Mouse (Mus musculus) neural tube, embryonic 14.5 days (tissue): ENCODE results near the gene Cfl2. TPM values are rescaled to one million over a fixed set of nuclear protein-coding genes. Genes with fewer than 3 reads are reported as not detected.
"Not testable (repeated sequence)": the region's sequence is repeated elsewhere in the genome, so short reads cannot be mapped to it uniquely, and the experiment has no call there.

Experiments used
- ATAC-seq: fragments of 200-750 bp; cut with Nextera tagmentation; 2 replicates; pipeline ENCODE4 v1.8.0; 2017; ENCODE audit warnings: low read depth, mild to moderate bottlenecking, moderate TSS enrichment, moderate library complexity
- H3K27ac ChIP-seq: fragments of 300-500 bp; sonication (generic); 2 replicates; pipeline ENCODE4 v1.5.1; 2014; ENCODE audit warnings: low read depth, mild to moderate bottlenecking, control low read depth, low read length, moderate library complexity, mixed read lengths
- H3K27me3 ChIP-seq: fragments of 300-500 bp; sonication (generic); 2 replicates; pipeline ENCODE4 v1.6.1; 2014; ENCODE audit warnings: low read length; ENCODE audit not compliant: control insufficient read depth, insufficient read depth
- H3K36me3 ChIP-seq: fragments of 300-500 bp; sonication (generic); 2 replicates; pipeline ENCODE4 v1.6.1; 2014; ENCODE audit warnings: low read length, mixed read lengths; ENCODE audit not compliant: control insufficient read depth, insufficient read depth
- H3K4me1 ChIP-seq: fragments of 300-500 bp; sonication (generic); 2 replicates; pipeline ENCODE4 v1.6.1; 2014; ENCODE audit warnings: low read length; ENCODE audit not compliant: control insufficient read depth, insufficient read depth
- H3K4me2 ChIP-seq: fragments of 300-500 bp; sonication (generic); 2 replicates; pipeline ENCODE4 v1.6.1; 2014; ENCODE audit warnings: mild to moderate bottlenecking, low read depth, low read length, control low read depth
- H3K4me3 ChIP-seq: fragments of 300-500 bp; sonication (generic); 2 replicates; pipeline ENCODE4 v1.5.1; 2014; ENCODE audit warnings: low read depth, low read length, control low read depth, mixed read lengths
- H3K9ac ChIP-seq: fragments of 300-500 bp; sonication (generic); replicated peaks from 2 replicates; pipeline ENCODE4 v1.6.1; 2014; ENCODE audit warnings: low read depth, mild to moderate bottlenecking, control low read depth, low read length, mixed read lengths
- H3K9me3 ChIP-seq: fragments of 300-500 bp; sonication (generic); 2 replicates; pipeline ENCODE4 v1.6.1; 2016; ENCODE audit warnings: low read length; ENCODE audit not compliant: control insufficient read depth
- WGBS: fragments of 180-500 bp; shearing (Covaris S2); extraction: QIAGEN DNeasy Blood & Tissue Kit; methylation state at CpG from one replicate; pipeline ENCODE4 v1.1.7; 2014; 5-methylcytosine and 5-hydroxymethylcytosine counted together
- polyA plus RNA-seq: library from polyadenylated mRNA; unstranded; fragments of >200 nt; fragmentation: Nextera tagmentation; extraction: Ambion mirVana; gene quantifications from 2 replicates; pipeline ENCODE4 v1.2.1, GENCODE M21; 2014

The Cfl2 gene
- 353 and 356 TPM in 2 replicates for polyA plus RNA-seq

DNA sequence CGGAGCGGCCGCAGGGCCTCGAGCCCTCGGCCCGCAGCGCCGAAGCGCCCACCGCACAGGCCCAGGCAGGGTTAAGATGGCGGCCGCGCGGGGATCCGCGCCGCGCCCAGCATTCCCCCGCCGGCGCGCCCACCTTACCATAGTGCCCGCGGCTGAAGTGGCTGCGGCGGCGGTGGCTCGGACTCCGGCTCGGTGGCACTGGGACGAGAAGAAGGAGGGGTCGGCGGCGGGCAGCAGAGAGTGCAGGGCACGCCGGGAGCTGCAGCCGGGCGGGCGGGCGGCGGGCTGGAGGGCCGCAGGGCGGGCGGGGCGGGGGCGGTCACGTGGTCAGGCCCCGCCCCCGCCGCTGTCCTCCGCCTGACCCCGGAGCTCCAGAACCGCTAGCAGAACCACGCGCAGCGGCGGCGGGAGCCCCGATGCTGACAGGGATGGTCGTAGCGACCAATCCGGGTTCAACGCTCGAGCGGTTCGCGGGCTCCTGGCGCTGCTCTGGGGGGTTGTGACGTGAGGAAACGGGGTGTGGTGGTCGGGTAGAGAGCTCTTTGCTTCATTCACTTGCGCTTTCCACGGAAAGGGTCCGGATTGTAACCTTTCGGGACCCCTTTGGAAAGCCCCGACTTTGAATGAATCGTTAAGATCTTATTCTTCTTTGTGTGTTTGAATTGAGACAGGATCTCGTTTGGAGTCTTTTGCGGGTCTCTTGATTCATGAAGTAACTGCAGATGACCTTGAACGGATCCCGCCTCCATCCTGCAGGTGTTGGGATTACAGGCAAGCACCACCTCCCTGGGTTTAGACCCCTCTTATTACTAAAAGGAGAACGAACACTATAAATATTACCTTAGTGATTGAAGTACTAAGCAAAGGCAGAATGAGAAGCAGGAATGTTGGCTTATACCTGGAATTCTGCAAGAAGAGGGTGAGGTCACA is at the start of gene Cfl2:
TSS of gene Cfl2 (minus strand) at position 272 of the 930 bp plus-strand sequence.
- Histone ChIP-seq H3K4me1 (peaks cover 12% of the 10 kb centered on the region; the same call in 1 of the 2 replicates), H3K4me2 (peak within 1 kb of the TSS; percentile 77), H3K27me3 (no peaks in the 10 kb centered on the region), H3K27ac (peak within 1 kb of the TSS; percentile 97), H3K4me3 (peak within 1 kb of the TSS; percentile 69), H3K9ac (peak within 1 kb of the TSS; percentile 99), H3K36me3 (no peaks in the 10 kb centered on the region; the same call in 1 of the 2 replicates), H3K9me3 (no peaks in the 10 kb centered on the region)
- under 1% methylated on average over 70 of the region's 82 CpGs for WGBS
- peak; percentile 93 for ATAC-seq

DNA sequence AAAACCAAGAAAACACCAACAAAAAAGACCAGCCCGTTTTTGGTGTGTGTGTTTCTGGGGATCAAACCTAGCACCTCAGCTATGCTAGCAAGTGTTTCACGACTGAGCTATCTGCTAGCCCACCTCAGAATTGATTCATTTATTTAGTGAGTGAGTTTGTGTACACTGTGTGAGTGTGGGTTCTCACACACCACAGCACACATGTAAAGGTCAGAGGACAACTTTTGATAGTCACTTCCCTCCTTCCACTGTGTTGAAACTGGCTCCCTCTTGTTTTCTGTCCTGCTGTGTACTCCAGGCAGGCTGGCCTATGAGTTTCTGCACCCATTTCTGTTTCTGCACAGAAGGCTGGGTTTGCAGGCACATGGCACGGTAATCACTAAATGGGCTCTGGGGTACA is 47.7 kb upstream of the Cfl2 start:
- H3K27me3 ChIP-seq = no peaks in the 10 kb centered on the region
- 94% methylated on average over 3 of the region's 3 CpGs for WGBS
- no peak overlapping the region for H3K4me3 ChIP-seq
- H3K9ac ChIP-seq = no peak overlapping the region
- no peak overlapping the region for H3K27ac ChIP-seq
- H3K4me1 ChIP-seq = no peaks in the 10 kb centered on the region
- no peak for ATAC-seq
- H3K4me2 ChIP-seq = no peak overlapping the region
- H3K36me3 ChIP-seq = 0 out of 2 replicates have a peak, but pooled peaks cover 7% of the 10 kb centered on the region
- no peaks in the 10 kb centered on the region for H3K9me3 ChIP-seq

DNA sequence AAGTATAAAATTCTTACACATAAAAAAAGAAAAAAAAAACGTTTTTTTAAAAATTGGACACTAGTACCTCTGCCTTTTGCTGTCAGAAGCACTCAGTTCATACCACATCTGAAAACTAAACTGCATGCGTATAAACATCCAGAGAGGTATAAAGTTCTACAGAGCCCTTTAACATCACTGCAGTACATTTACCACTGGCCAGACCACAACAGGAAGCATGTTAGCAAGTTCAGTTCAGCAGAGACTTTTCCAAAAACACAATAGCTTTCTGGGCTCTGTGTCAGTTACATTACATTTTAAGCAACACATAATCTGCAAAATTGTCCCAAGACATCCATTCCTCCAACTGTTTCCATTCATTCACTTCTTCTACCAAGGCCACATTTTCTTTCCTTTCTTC is 29.9 kb upstream of the Cfl2 start:
- ATAC-seq, H3K4me3 ChIP-seq, H3K27ac ChIP-seq, H3K9me3 ChIP-seq, H3K36me3 ChIP-seq, H3K9ac ChIP-seq, H3K27me3 ChIP-seq, H3K4me2 ChIP-seq, H3K4me1 ChIP-seq: not testable (repeated sequence)
- WGBS = 39% methylated on average over 1 of the region's 2 CpGs

DNA sequence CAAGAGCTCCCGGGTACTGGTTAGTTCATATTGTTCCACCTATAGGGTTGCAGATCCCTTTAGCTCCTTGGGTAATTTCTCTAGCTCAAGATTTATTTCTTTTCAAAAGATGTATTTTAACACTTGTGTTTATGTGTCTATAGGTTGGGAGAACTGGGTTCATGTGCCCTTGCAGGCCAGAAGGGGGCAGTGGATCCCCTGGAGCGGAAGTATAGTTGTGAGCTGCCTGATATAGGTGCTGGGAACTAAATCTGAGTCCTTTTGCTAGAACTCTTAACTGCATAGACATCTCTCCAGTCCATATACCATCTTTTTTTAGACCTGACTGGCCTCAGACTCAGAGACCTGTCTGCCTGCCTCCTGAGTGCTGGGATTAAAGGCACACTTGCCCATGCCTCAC is 27.7 kb upstream of the Cfl2 start:
- Histone ChIP-seq H3K27ac (no peak overlapping the region), H3K4me2 (no peak overlapping the region), H3K4me3 (no peak overlapping the region), H3K9ac (no peak overlapping the region), H3K36me3 (no peaks in the 10 kb centered on the region), H3K4me1 (no peaks in the 10 kb centered on the region), H3K27me3 (no peaks in the 10 kb centered on the region), H3K9me3 (no peaks in the 10 kb centered on the region)
- no peak for ATAC-seq
- WGBS = 95% methylated on average over 2 of the region's 2 CpGs

DNA sequence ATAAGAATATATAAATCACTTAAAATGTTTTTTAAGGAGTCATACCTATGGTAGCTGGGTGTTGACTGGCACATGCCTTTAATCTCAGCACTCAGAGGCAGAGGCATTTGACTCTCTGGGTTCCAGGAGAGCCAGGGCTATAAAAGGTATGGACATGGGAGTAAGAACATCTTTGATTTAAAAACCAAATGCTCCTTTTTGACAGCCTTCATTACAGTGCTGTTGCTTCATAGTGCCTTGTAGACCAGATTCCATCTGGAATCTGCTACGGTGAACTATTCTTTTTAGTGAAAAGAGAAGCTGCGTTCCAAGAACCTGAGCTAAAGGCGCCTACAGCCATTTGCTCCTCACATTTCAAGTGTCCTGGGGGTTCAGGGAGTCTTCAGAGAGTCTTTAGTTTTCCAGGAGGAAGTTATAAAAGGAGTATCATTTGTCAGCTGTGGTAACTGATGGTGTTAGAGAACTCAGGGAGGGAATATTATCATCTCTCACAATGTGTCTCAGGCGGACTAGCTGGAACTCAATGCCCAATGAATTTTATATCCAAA is 25.0 kb upstream of the Cfl2 start:
- Histone ChIP-seq H3K4me1 (no peaks in the 10 kb centered on the region), H3K4me2 (no peak overlapping the region), H3K27ac (no peak overlapping the region), H3K9me3 (no peaks in the 10 kb centered on the region), H3K36me3 (no peaks in the 10 kb centered on the region), H3K4me3 (no peak overlapping the region), H3K9ac (no peak overlapping the region), H3K27me3 (no peaks in the 10 kb centered on the region)
- ATAC-seq = no peak
- 87% methylated on average over 4 of the region's 4 CpGs for WGBS

DNA sequence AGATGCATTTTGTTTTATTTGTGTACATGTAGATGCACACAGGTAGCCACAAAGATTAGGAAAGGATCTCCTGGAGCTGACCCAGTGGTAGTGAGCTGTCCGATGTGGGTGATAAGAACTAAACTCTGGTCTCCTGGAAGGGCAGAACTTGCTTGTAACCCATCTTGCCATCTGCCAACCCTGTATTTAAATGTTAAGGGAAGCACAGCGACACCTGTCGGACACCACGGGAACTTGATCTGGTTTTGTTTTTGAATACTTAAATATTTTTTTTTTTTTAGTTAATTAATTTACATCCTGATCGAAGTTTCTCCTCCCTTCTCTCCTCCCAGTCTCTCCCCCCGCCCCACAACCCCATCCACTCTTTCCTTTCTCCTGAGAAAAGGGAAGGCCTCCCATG is 17.0 kb upstream of the Cfl2 start:
- H3K4me1 ChIP-seq = no peaks in the 10 kb centered on the region
- H3K27ac ChIP-seq = no peak overlapping the region
- H3K27me3 ChIP-seq = no peaks in the 10 kb centered on the region
- no peak overlapping the region for H3K4me3 ChIP-seq
- no peak for ATAC-seq
- 11% methylated on average over 6 of the region's 6 CpGs for WGBS
- no peaks in the 10 kb centered on the region for H3K9me3 ChIP-seq
- no peaks in the 10 kb centered on the region for H3K36me3 ChIP-seq
- H3K9ac ChIP-seq = no peak overlapping the region
- H3K4me2 ChIP-seq = no peak overlapping the region

DNA sequence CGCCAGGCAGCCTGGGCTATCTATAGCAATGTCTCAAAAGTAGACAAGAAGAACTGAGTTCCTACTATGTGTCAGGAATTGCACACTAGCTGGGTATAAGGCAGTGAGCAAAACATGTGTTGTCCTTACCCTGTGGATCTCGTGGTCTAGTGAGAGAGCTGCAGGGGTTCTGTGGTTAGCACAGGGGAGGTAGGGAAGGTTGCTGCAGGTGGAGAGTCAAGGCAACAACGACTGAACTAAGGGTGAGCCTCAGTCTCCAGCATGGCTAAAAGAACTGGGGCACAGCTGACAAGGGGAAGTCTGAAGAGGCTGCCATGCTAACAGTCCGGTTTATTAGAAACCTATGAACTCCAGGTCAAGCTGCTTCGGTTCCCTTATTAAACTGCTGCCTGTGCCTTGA is 16.5 kb upstream of the Cfl2 start:
- ATAC-seq = no peak
- Histone ChIP-seq H3K27ac (no peak overlapping the region), H3K4me3 (no peak overlapping the region), H3K4me1 (no peaks in the 10 kb centered on the region), H3K27me3 (no peaks in the 10 kb centered on the region), H3K9ac (no peak overlapping the region), H3K4me2 (no peak overlapping the region), H3K36me3 (no peaks in the 10 kb centered on the region), H3K9me3 (no peaks in the 10 kb centered on the region)
- WGBS = 85% methylated on average over 5 of the region's 5 CpGs

DNA sequence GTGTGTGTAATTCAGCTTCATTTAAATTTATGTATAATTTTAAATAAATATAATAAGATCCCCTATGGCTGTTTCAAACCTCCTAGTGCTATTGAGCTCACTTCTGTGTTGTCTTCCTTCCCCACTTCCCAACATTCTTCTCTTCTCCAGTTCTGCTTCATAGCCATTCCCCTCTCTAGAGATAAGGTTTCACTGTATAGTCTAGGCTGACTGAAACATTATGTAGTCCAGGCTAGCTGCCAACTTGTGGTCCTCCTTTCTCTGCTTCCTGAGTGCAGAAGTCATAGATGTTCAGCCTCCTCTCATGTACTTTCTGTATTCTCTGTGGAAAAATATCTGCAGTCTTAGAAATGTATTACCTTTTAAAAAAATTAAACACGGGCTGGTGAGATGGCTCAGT is 15.2 kb upstream of the Cfl2 start:
- no peak overlapping the region for H3K27ac ChIP-seq
- H3K4me2 ChIP-seq = no peak overlapping the region
- H3K9ac ChIP-seq = no peak overlapping the region
- H3K4me1 ChIP-seq = no peaks in the 10 kb centered on the region
- H3K9me3 ChIP-seq = no peaks in the 10 kb centered on the region
- H3K36me3 ChIP-seq = no peaks in the 10 kb centered on the region
- ATAC-seq = no peak
- H3K27me3 ChIP-seq = no peaks in the 10 kb centered on the region
- WGBS = 93% methylated on average over 1 of the region's 1 CpGs
- H3K4me3 ChIP-seq = no peak overlapping the region

DNA sequence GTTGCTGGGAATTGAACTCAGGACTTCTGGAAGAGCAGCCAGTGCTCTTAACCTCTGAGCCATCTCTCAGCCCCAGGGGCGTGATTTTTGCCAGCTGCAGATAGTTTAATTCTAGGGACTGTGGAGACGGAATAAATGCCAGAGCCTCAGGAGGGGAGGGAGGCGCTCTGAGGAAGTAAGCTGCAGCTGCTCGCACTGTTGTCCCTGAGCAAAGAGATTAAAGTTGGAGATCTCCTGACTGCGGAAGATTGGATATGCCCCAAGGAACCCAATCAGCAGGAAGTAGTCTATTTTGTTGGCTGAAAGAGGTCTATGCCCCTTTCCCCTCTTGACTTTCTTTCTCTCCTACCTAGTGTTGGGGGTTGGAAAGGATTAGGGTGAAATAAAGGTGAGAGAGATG is 14.2 kb upstream of the Cfl2 start:
- Histone ChIP-seq H3K4me2 (no peak overlapping the region), H3K4me3 (no peak overlapping the region), H3K27ac (no peak overlapping the region), H3K4me1 (no peaks in the 10 kb centered on the region), H3K27me3 (no peaks in the 10 kb centered on the region), H3K9me3 (no peaks in the 10 kb centered on the region), H3K9ac (no peak overlapping the region), H3K36me3 (no peaks in the 10 kb centered on the region)
- WGBS = 37% methylated on average over 5 of the region's 5 CpGs
- no peak for ATAC-seq
